Mouse (Mus musculus): ENCODE results near the gene Tulp4. TPM values are rescaled to one million over a fixed set of nuclear protein-coding genes. Genes with fewer than 3 reads are reported as not detected.
"Not testable (repeated sequence)": the region's sequence is repeated elsewhere in the genome, so short reads cannot be mapped to it uniquely, and the experiment has no call there.

The Tulp4 gene
- total and polyA plus RNA-seq, 2 experiments: 19.9 to 26.6 TPM

- no peak for DNase-seq (ENCODE audit: extremely low read depth, low read depth, low spot score)
- Histone ChIP-seq H3K27ac (replicated peaks; ENCODE audit: insufficient read depth, low read depth, low read length) (no peak overlapping the region), H3K4me1 (ENCODE audit: control insufficient read depth, insufficient read depth, low read length) (no peaks in the 10 kb centered on the region; the same call in 1 of the 2 replicates), H3K36me3 (ENCODE audit: control insufficient read depth, insufficient read depth, low read length) (peaks cover 16% of the 10 kb centered on the region), H3K4me3 (ENCODE audit: insufficient read depth, low read depth, low read length) (no peak overlapping the region), H3K27me3 (ENCODE audit: control insufficient read depth, insufficient read depth, low read length) (no peaks in the 10 kb centered on the region), H3K9ac (ENCODE audit: low read depth, low read length) (no peak overlapping the region), H3K79me2 (ENCODE audit: control insufficient read depth, insufficient read depth, low read length) (no peaks in the 10 kb centered on the region)
- WGBS: 86% methylated on average over 14 of the region's 14 CpGs
- TF ChIP-seq CTCF (IDR thresholded peaks at IDR 0.05; ENCODE audit: low read depth, low read length) (no peak), POLR2A (IDR thresholded peaks at IDR 0.05; ENCODE audit: extremely low read depth, insufficient read depth, low read length) (no peak)
Observed at GRCm38 (mm10) chr17:6202389-6203110, 96.3 kb downstream of the Tulp4 start.

- WGBS: 95% methylated on average over 7 of the region's 7 CpGs
- Histone ChIP-seq H3K4me1 (ENCODE audit: control insufficient read depth, insufficient read depth, low read length) (no peaks in the 10 kb centered on the region; the same call in 1 of the 2 replicates), H3K27me3 (ENCODE audit: control insufficient read depth, insufficient read depth, low read length) (no peaks in the 10 kb centered on the region), H3K79me2 (ENCODE audit: control insufficient read depth, insufficient read depth, low read length) (no peaks in the 10 kb centered on the region), H3K27ac (replicated peaks; ENCODE audit: insufficient read depth, low read depth, low read length) (no peak overlapping the region), H3K4me3 (ENCODE audit: insufficient read depth, low read depth, low read length) (no peak overlapping the region), H3K9ac (ENCODE audit: low read depth, low read length) (no peak overlapping the region), H3K36me3 (ENCODE audit: control insufficient read depth, insufficient read depth, low read length) (peaks cover 16% of the 10 kb centered on the region)
- TF ChIP-seq CTCF (IDR thresholded peaks at IDR 0.05; ENCODE audit: low read depth, low read length): no peak
- no peak for TF ChIP-seq POLR2A (IDR thresholded peaks at IDR 0.05; ENCODE audit: extremely low read depth, insufficient read depth, low read length)
- DNase-seq (ENCODE audit: extremely low read depth, low read depth, low spot score): no peak
Observed at GRCm38 (mm10) chr17:6203126-6203525, 96.9 kb downstream of the Tulp4 start.

GRCm38 (mm10) chr17:6203795-6204194, 97.6 kb downstream of the Tulp4 start:
- WGBS: 64% methylated on average over 4 of the region's 4 CpGs
- no peak for DNase-seq (ENCODE audit: extremely low read depth, low read depth, low spot score)
- H3K27ac ChIP-seq (replicated peaks; ENCODE audit: insufficient read depth, low read depth, low read length): no peak overlapping the region

GRCm38 (mm10) chr17:6211721-6212120, 105.5 kb downstream of the Tulp4 start:
- Histone ChIP-seq H3K79me2 (ENCODE audit: control insufficient read depth, insufficient read depth, low read length) (no peaks in the 10 kb centered on the region), H3K36me3 (ENCODE audit: control insufficient read depth, insufficient read depth, low read length) (peaks cover 25% of the 10 kb centered on the region), H3K4me1 (ENCODE audit: control insufficient read depth, insufficient read depth, low read length) (no peaks in the 10 kb centered on the region), H3K4me3 (ENCODE audit: insufficient read depth, low read depth, low read length) (no peak overlapping the region), H3K9ac (ENCODE audit: low read depth, low read length) (no peak overlapping the region), H3K27ac (replicated peaks; ENCODE audit: insufficient read depth, low read depth, low read length) (no peak overlapping the region), H3K27me3 (ENCODE audit: control insufficient read depth, insufficient read depth, low read length) (no peaks in the 10 kb centered on the region)
- DNase-seq (ENCODE audit: extremely low read depth, low read depth, low spot score): no peak
- 94% methylated on average over 1 of the region's 1 CpGs for WGBS
- TF ChIP-seq CTCF (IDR thresholded peaks at IDR 0.05; ENCODE audit: low read depth, low read length) (no peak), POLR2A (IDR thresholded peaks at IDR 0.05; ENCODE audit: extremely low read depth, insufficient read depth, low read length) (no peak)

More at GRCm38 (mm10) chr17:6203795-6204194, 97.6 kb downstream of the Tulp4 start:
- Histone ChIP-seq H3K4me1 (ENCODE audit: control insufficient read depth, insufficient read depth, low read length) (no peaks in the 10 kb centered on the region), H3K36me3 (ENCODE audit: control insufficient read depth, insufficient read depth, low read length) (peaks cover 18% of the 10 kb centered on the region), H3K9ac (ENCODE audit: low read depth, low read length) (no peak overlapping the region), H3K79me2 (ENCODE audit: control insufficient read depth, insufficient read depth, low read length) (no peaks in the 10 kb centered on the region), H3K4me3 (ENCODE audit: insufficient read depth, low read depth, low read length) (no peak overlapping the region), H3K27me3 (ENCODE audit: control insufficient read depth, insufficient read depth, low read length) (no peaks in the 10 kb centered on the region)
- TF ChIP-seq CTCF (IDR thresholded peaks at IDR 0.05; ENCODE audit: low read depth, low read length): no peak
- TF ChIP-seq POLR2A (IDR thresholded peaks at IDR 0.05; ENCODE audit: extremely low read depth, insufficient read depth, low read length): no peak

- WGBS: 86% methylated on average over 4 of the region's 4 CpGs
- H3K4me1 ChIP-seq (ENCODE audit: control insufficient read depth, insufficient read depth, low read length): no peaks in the 10 kb centered on the region
- no peak for DNase-seq (ENCODE audit: extremely low read depth, low read depth, low spot score)
Observed at GRCm38 (mm10) chr17:6215640-6216039, 109.4 kb downstream of the Tulp4 start.

GRCm38 (mm10) chr17:6216514-6216913, 110.3 kb downstream of the Tulp4 start:
- TF ChIP-seq POLR2A (IDR thresholded peaks at IDR 0.05; ENCODE audit: extremely low read depth, insufficient read depth, low read length): no peak
- TF ChIP-seq CTCF (IDR thresholded peaks at IDR 0.05; ENCODE audit: low read depth, low read length): no peak
- 93% methylated on average over 10 of the region's 10 CpGs for WGBS
- H3K79me2 ChIP-seq (ENCODE audit: control insufficient read depth, insufficient read depth, low read length): no peaks in the 10 kb centered on the region
- no peaks in the 10 kb centered on the region for H3K27me3 ChIP-seq (ENCODE audit: control insufficient read depth, insufficient read depth, low read length)
- H3K4me1 ChIP-seq (ENCODE audit: control insufficient read depth, insufficient read depth, low read length): no peaks in the 10 kb centered on the region
- no peak overlapping the region for H3K9ac ChIP-seq (ENCODE audit: low read depth, low read length)
- DNase-seq (ENCODE audit: extremely low read depth, low read depth, low spot score): no peak
- H3K4me3 ChIP-seq (ENCODE audit: insufficient read depth, low read depth, low read length): no peak overlapping the region
- H3K36me3 ChIP-seq (ENCODE audit: control insufficient read depth, insufficient read depth, low read length): peaks cover 19% of the 10 kb centered on the region
- no peak overlapping the region for H3K27ac ChIP-seq (replicated peaks; ENCODE audit: insufficient read depth, low read depth, low read length)

More at GRCm38 (mm10) chr17:6215640-6216039, 109.4 kb downstream of the Tulp4 start:
- Histone ChIP-seq H3K4me3 (ENCODE audit: insufficient read depth, low read depth, low read length) (no peak overlapping the region), H3K36me3 (ENCODE audit: control insufficient read depth, insufficient read depth, low read length) (peaks cover 20% of the 10 kb centered on the region), H3K27me3 (ENCODE audit: control insufficient read depth, insufficient read depth, low read length) (no peaks in the 10 kb centered on the region), H3K9ac (ENCODE audit: low read depth, low read length) (no peak overlapping the region), H3K79me2 (ENCODE audit: control insufficient read depth, insufficient read depth, low read length) (no peaks in the 10 kb centered on the region), H3K27ac (replicated peaks; ENCODE audit: insufficient read depth, low read depth, low read length) (no peak overlapping the region)
- no peak for TF ChIP-seq POLR2A (IDR thresholded peaks at IDR 0.05; ENCODE audit: extremely low read depth, insufficient read depth, low read length)
- no peak for TF ChIP-seq CTCF (IDR thresholded peaks at IDR 0.05; ENCODE audit: low read depth, low read length)

GRCm38 (mm10) chr17:6232633-6233032, 126.4 kb downstream of the Tulp4 start:
- not testable (repeated sequence) for H3K4me1 ChIP-seq (ENCODE audit: control insufficient read depth, insufficient read depth, low read length); H3K4me3 ChIP-seq (ENCODE audit: insufficient read depth, low read depth, low read length); H3K9ac ChIP-seq (ENCODE audit: low read depth, low read length); H3K79me2 ChIP-seq (ENCODE audit: control insufficient read depth, insufficient read depth, low read length); DNase-seq (ENCODE audit: extremely low read depth, low read depth, low spot score); H3K36me3 ChIP-seq (ENCODE audit: control insufficient read depth, insufficient read depth, low read length); H3K27ac ChIP-seq (replicated peaks; ENCODE audit: insufficient read depth, low read depth, low read length); H3K27me3 ChIP-seq (ENCODE audit: control insufficient read depth, insufficient read depth, low read length)
- WGBS: no CpG with 5 or more reads among the region's 7 CpGs

GRCm38 (mm10) chr17:6251298-6251697, 145.1 kb downstream of the Tulp4 start:
- not testable (repeated sequence) for H3K27ac ChIP-seq (replicated peaks; ENCODE audit: insufficient read depth, low read depth, low read length); DNase-seq (ENCODE audit: extremely low read depth, low read depth, low spot score); H3K36me3 ChIP-seq (ENCODE audit: control insufficient read depth, insufficient read depth, low read length); H3K9ac ChIP-seq (ENCODE audit: low read depth, low read length); H3K4me1 ChIP-seq (ENCODE audit: control insufficient read depth, insufficient read depth, low read length); H3K27me3 ChIP-seq (ENCODE audit: control insufficient read depth, insufficient read depth, low read length); H3K4me3 ChIP-seq (ENCODE audit: insufficient read depth, low read depth, low read length); H3K79me2 ChIP-seq (ENCODE audit: control insufficient read depth, insufficient read depth, low read length)
- WGBS: 88% methylated on average over 1 of the region's 1 CpGs

Measured in liver, adult 2 months (tissue).